Mouse (Mus musculus) CH12.LX (cell line): ENCODE results near the gene Pou3f1. TPM values are rescaled to one million over a fixed set of nuclear protein-coding genes. Genes with fewer than 3 reads are reported as not detected.

Source experiments
- DNase-seq: peaks from one replicate; pipeline ENCODE4 v3.0.0-alpha.2; 2013; ENCODE audit errors: extremely low read depth
- H3K27ac ChIP-seq: 2 replicates; pipeline ENCODE4 v1.5.1; 2012; ENCODE audit warnings: low read depth, mild to moderate bottlenecking, control low read depth, moderate library complexity; ENCODE audit not compliant: insufficient read depth
- H3K27me3 ChIP-seq: replicated peaks from 2 replicates; pipeline ENCODE3; 2012; ENCODE audit warnings: inconsistent platforms
- H3K36me3 ChIP-seq, 2 experiments: replicated peaks in 1 of 2; 2 replicates each; pipeline versions ENCODE3 to v1.6.1; 2012; ENCODE audit warnings: inconsistent platforms in 1 of 2, low read length in 1 of 2, mild to moderate bottlenecking in 1 of 2, mixed read lengths in 1 of 2, moderate library complexity in 1 of 2; ENCODE audit not compliant: control insufficient read depth in 1 of 2, insufficient read depth in 1 of 2
- H3K4me1 ChIP-seq, 2 experiments: 2 replicates each; pipeline ENCODE4 v1.6.1; 2012; ENCODE audit warnings: inconsistent platforms in 1 of 2, moderate library complexity in 1 of 2; ENCODE audit not compliant: insufficient read depth in 2 of 2, control insufficient read depth in 1 of 2
- H3K4me2 ChIP-seq: 2 replicates; pipeline ENCODE4 v1.6.1; 2012; ENCODE audit warnings: low read depth, mild to moderate bottlenecking, control low read depth; ENCODE audit not compliant: poor library complexity, insufficient read depth, severe bottlenecking
- H3K4me3 ChIP-seq, 3 experiments: fragments of 150-350 bp in 1 of 3; sonication (generic) in 1 of 3; replicated peaks in 1 of 3; 2 replicates each; pipeline versions ENCODE3 to v1.5.1; 2011 to 2012; ENCODE audit warnings: low read depth in 2 of 3, low read length in 2 of 3, mild to moderate bottlenecking in 2 of 3, moderate library complexity in 2 of 3, control low read depth in 1 of 3, improper control_type of control experiment in 1 of 3, inconsistent platforms in 1 of 3, mixed read lengths in 1 of 3; ENCODE audit not compliant: poor library complexity in 1 of 3
- H3K79me2 ChIP-seq: replicated peaks from 2 replicates; pipeline ENCODE4 v1.6.1; 2012; ENCODE audit warnings: mild to moderate bottlenecking, moderate library complexity; ENCODE audit not compliant: control insufficient read depth, poor library complexity, insufficient read depth, severe bottlenecking; ENCODE audit errors: extremely low read depth
- H3K9ac ChIP-seq: 2 replicates; pipeline ENCODE4 v1.6.1; 2012; ENCODE audit warnings: low read depth, mild to moderate bottlenecking, control low read depth, moderate library complexity; ENCODE audit not compliant: insufficient read depth
- H3K9me3 ChIP-seq: replicated peaks from 2 replicates; pipeline ENCODE3; 2012; ENCODE audit warnings: low read length, inconsistent platforms, mixed read lengths
- BHLHE40 ChIP-seq: IDR thresholded peaks from 2 replicates; pipeline ENCODE4 v1.6.1; 2011; ENCODE audit warnings: mild to moderate bottlenecking, low read depth, low read length, improper control_type of control experiment
- CHD1 ChIP-seq: IDR thresholded peaks from 2 replicates; pipeline ENCODE4 v1.6.1; 2012; ENCODE audit warnings: low read depth, low read length, improper control_type of control experiment, inconsistent platforms
- CHD2 ChIP-seq: IDR thresholded peaks from 2 replicates; pipeline ENCODE4 v1.6.1; 2011; ENCODE audit warnings: low read length, improper control_type of control experiment
- CTCF ChIP-seq, 2 experiments: IDR thresholded peaks in 1 of 2; conservative IDR thresholded peaks in 1 of 2; 2 replicates each; pipeline ENCODE4 v1.5.1; 2011 to 2012; ENCODE audit warnings: low read depth in 2 of 2, low read length in 2 of 2, improper control_type of control experiment in 1 of 2, inconsistent platforms in 1 of 2, mild to moderate bottlenecking in 1 of 2, moderate library complexity in 1 of 2
- ELF1 ChIP-seq: IDR thresholded peaks from 2 replicates; pipeline ENCODE4 v1.6.1; 2014; ENCODE audit warnings: low read depth, mild to moderate bottlenecking, inconsistent platforms, low read length, improper control_type of control experiment
- EP300 ChIP-seq: IDR thresholded peaks from 2 replicates; pipeline ENCODE4 v1.6.1; 2011; ENCODE audit warnings: low read length, improper control_type of control experiment
- ETS1 ChIP-seq: conservative IDR thresholded peaks from 2 replicates; pipeline ENCODE4 v1.6.1; 2012; ENCODE audit warnings: low read depth, mild to moderate bottlenecking, inconsistent platforms, low read length, improper control_type of control experiment, moderate library complexity
- GABPA ChIP-seq: IDR thresholded peaks from 2 replicates; pipeline ENCODE4 v1.6.1; 2012; ENCODE audit warnings: low read depth, low read length, improper control_type of control experiment, inconsistent platforms; ENCODE audit not compliant: insufficient replicate concordance
- IRF4 ChIP-seq: IDR thresholded peaks from 2 replicates; pipeline ENCODE4 v1.6.1; 2014; ENCODE audit warnings: low read depth, mild to moderate bottlenecking, inconsistent platforms, low read length, improper control_type of control experiment
- JUN ChIP-seq: IDR thresholded peaks from 2 replicates; pipeline ENCODE4 v1.6.1; 2011; ENCODE audit warnings: low read depth, mild to moderate bottlenecking, low read length, improper control_type of control experiment, moderate library complexity; ENCODE audit not compliant: insufficient read depth
- JUND ChIP-seq: conservative IDR thresholded peaks from 2 replicates; pipeline ENCODE4 v1.6.1; 2011; ENCODE audit warnings: low read depth, low read length, improper control_type of control experiment
- KAT2A ChIP-seq: IDR thresholded peaks from 2 replicates; pipeline ENCODE4 v1.6.1; 2012; ENCODE audit warnings: low read length, improper control_type of control experiment, inconsistent platforms; ENCODE audit not compliant: insufficient replicate concordance
- MAFK ChIP-seq: IDR thresholded peaks from 2 replicates; pipeline ENCODE4 v1.6.1; 2011; ENCODE audit warnings: low read length, improper control_type of control experiment; ENCODE audit not compliant: insufficient replicate concordance
- MAZ ChIP-seq: IDR thresholded peaks from 2 replicates; pipeline ENCODE4 v1.6.1; 2012; ENCODE audit warnings: low read depth, mild to moderate bottlenecking, inconsistent platforms, low read length, improper control_type of control experiment, moderate library complexity
- MEF2A ChIP-seq: IDR thresholded peaks from 2 replicates; pipeline ENCODE4 v1.6.1; 2014; ENCODE audit warnings: low read depth, mild to moderate bottlenecking, inconsistent platforms, low read length, improper control_type of control experiment, borderline replicate concordance
- POLR2A ChIP-seq: IDR thresholded peaks from 2 replicates; pipeline ENCODE4 v1.6.1; 2011; ENCODE audit warnings: low read depth, mild to moderate bottlenecking, improper control_type of control experiment, low read length
- RCOR1 ChIP-seq: conservative IDR thresholded peaks from 2 replicates; pipeline ENCODE4 v1.6.1; 2012; ENCODE audit warnings: low read depth, mild to moderate bottlenecking, inconsistent platforms, low read length, improper control_type of control experiment
- SIN3A ChIP-seq: IDR thresholded peaks from 2 replicates; pipeline ENCODE4 v1.6.1; 2012; ENCODE audit warnings: low read length, improper control_type of control experiment, inconsistent platforms
- SMC3 ChIP-seq: IDR thresholded peaks from 2 replicates; pipeline ENCODE4 v1.6.1; 2011; ENCODE audit warnings: low read depth, low read length, improper control_type of control experiment
- TBP ChIP-seq: conservative IDR thresholded peaks from 2 replicates; pipeline ENCODE4 v1.6.1; 2011; ENCODE audit warnings: low read depth, low read length, improper control_type of control experiment
- TCF12 ChIP-seq: IDR thresholded peaks from 2 replicates; pipeline ENCODE4 v1.6.1; 2014; ENCODE audit warnings: low read depth, mild to moderate bottlenecking, inconsistent platforms, low read length, improper control_type of control experiment
- UBTF ChIP-seq: IDR thresholded peaks from 2 replicates; pipeline ENCODE4 v1.6.1; 2012; ENCODE audit warnings: low read depth, mild to moderate bottlenecking, inconsistent platforms, low read length, improper control_type of control experiment, moderate library complexity
- USF1 ChIP-seq: IDR thresholded peaks from 2 replicates; pipeline ENCODE4 v1.6.1; 2014; ENCODE audit warnings: low read depth, mild to moderate bottlenecking, inconsistent platforms, low read length, improper control_type of control experiment
- USF2 ChIP-seq: conservative IDR thresholded peaks from 2 replicates; pipeline ENCODE4 v1.6.1; 2011; ENCODE audit warnings: low read depth, low read length, improper control_type of control experiment
- ZC3H11A ChIP-seq: IDR thresholded peaks from 2 replicates; pipeline ENCODE4 v1.6.1; 2012; ENCODE audit warnings: low read depth, mild to moderate bottlenecking, inconsistent platforms, low read length, improper control_type of control experiment
- ZKSCAN1 ChIP-seq: IDR thresholded peaks from 2 replicates; pipeline ENCODE4 v1.6.1; 2012; ENCODE audit warnings: low read depth, inconsistent platforms, low read length, improper control_type of control experiment, borderline replicate concordance
- ZNF384 ChIP-seq: IDR thresholded peaks from 2 replicates; pipeline ENCODE4 v1.6.1; 2012; ENCODE audit warnings: low read depth, low read length, improper control_type of control experiment, inconsistent platforms
- dilution Hi-C: fragments of 300-500 bp; cut with MboI; formaldehyde crosslinking; loops from 2 replicates; pipeline ENCODE4 v1.14.3; 2020; ENCODE audit warnings: low sequenced_read_pairs; ENCODE audit not compliant: extremely low pct_unique_long_range_greater_than_20kb, extremely low pct_ligation_motif_present
- in situ Hi-C: fragments of 300-500 bp; cut with MboI; formaldehyde crosslinking; loops from 3 replicates; pipeline ENCODE4 v1.14.3; 2019; ENCODE audit warnings: low sequenced_read_pairs, low pct_ligation_motif_present, low pct_unique_long_range_greater_than_20kb, mixed read lengths
- polyA plus RNA-seq: library from polyadenylated mRNA; unstranded; fragments of >175 nt; gene quantifications from 2 replicates; pipeline ENCODE4 v1.2.1, GENCODE M21; 2012; ENCODE audit warnings: low read depth; ENCODE audit not compliant: insufficient read length
- total RNA-seq, 2 experiments: library from RNA; depleted of rRNA; stranded (reverse); fragments of 300-350 nt in 1 of 2; fragments of >200 nt in 1 of 2; gene quantifications; 2 replicates each; pipeline ENCODE4 v1.2.3; 2012 to 2014

Gene Pou3f1
- total and polyA plus RNA-seq, 3 experiments = not detected

DNA sequence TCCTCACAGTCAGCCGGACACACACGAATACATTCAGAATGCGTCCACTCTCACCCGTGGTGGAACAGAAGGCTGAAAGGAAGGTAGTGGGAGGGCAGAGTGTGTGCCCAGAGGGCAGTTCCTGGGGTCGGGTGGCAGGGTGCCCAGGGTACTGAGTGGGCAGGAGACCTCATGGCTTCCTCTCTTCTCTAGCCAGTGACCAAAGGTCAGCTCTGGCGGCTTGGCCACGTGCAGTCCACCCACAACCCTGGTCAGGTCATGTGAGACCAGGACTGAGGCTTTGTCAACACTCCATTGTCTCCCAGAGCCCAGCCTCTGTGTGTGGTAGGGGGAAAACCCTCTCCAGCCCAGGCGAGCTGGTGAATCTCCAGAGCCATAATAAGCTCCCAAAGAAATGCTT, 13.6 kb downstream of the Pou3f1 start:
- H3K27me3 ChIP-seq = peaks cover 24% of the 10 kb centered on the region
- H3K4me1 ChIP-seq = peaks cover 14 to 36% of the 10 kb centered on the region in 2 experiments
- in situ Hi-C loops = loop anchor here (10.0 kb wide), 2 partner anchors 445 to 725 kb away; no protein-coding TSS in a partner anchor
- no peak overlapping the region for H3K27ac ChIP-seq
- H3K79me2 ChIP-seq = no peaks in the 10 kb centered on the region
- peaks cover 0 to 9% of the 10 kb centered on the region in 2 experiments for H3K36me3 ChIP-seq
- no peak overlapping the region for H3K4me2 ChIP-seq
- H3K4me3 ChIP-seq = no peak overlapping the region
- H3K9ac ChIP-seq = no peak overlapping the region
- dilution Hi-C loops = no loop called here
- no peaks in the 10 kb centered on the region for H3K9me3 ChIP-seq
- TF ChIP-seq POLR2A = no peak
- TF ChIP-seq CHD2 = no peak
- peak; percentile 21; the same call in 1 of the 2 replicates for TF ChIP-seq BHLHE40
- no peak for TF ChIP-seq SIN3A
- TF ChIP-seq, all 38 proteins: peak for 1
- DNase-seq = no peak

DNA sequence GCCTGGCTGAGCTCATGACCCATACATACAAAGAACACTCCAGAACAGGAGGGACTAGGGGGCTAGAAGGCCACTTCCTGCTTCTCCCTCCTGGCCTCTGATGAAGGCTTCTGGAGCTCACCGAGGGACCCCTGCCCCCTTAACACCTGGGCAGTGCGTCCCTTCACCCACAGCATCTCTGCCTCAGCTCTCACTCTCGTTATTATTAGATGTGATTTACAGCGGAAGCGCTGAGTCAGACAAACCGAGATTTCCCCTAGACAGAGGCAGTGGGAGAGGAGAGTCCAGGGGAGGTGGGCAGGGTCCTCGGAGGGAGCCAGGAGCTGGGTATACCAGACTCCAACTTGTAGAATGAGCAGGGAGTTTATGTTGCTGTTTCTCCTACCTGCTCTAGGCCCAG, 15.0 kb downstream of the Pou3f1 start:
- Histone ChIP-seq H3K79me2 (no peaks in the 10 kb centered on the region), H3K9me3 (no peaks in the 10 kb centered on the region)
- TF ChIP-seq UBTF (no peak), MEF2A (no peak; the same call in 1 of the 2 replicates), CTCF (conservative IDR thresholded peaks at IDR 0.05 in 1 of 2, IDR thresholded peaks at IDR 0.05 in 1 of 2; ENCODE audit: low read depth in 2 of 2, low read length in 2 of 2) (no peak), MAFK (peak; percentile 82), TCF12 (peak; percentile 75), RCOR1 (0 out of 2 replicates have a peak, but pooled peaks have one; percentile 27), GABPA (no peak), EP300 (peak; percentile 64; the same call in 1 of the 2 replicates), USF2 (no peak), USF1 (no peak), SIN3A (no peak), MAZ (no peak), TBP (no peak), KAT2A (no peak), CHD2 (peak; percentile 59; the same call in 1 of the 2 replicates), ZNF384 (no peak), ZKSCAN1 (no peak), ELF1 (peak; percentile 46), ETS1 (peak; percentile 44), CHD1 (no peak), JUN (no peak), ZC3H11A (no peak), SMC3 (no peak), JUND (peak; percentile 21; the same call in 1 of the 2 replicates), IRF4 (peak; percentile 84)
- TF ChIP-seq, all 38 proteins: peak for 9
- no peak overlapping the region for H3K4me3 ChIP-seq
- H3K4me2 ChIP-seq = peak overlapping the region; percentile 46
- H3K27me3 ChIP-seq = peaks cover 14% of the 10 kb centered on the region
- peaks cover 5 to 19% of the 10 kb centered on the region in 2 experiments for H3K36me3 ChIP-seq
- H3K9ac ChIP-seq = no peak overlapping the region
- no peak overlapping the region for H3K27ac ChIP-seq
- peaks cover 14 to 36% of the 10 kb centered on the region in 2 experiments for H3K4me1 ChIP-seq
- dilution Hi-C loops = no loop called here
- DNase-seq = no peak
- in situ Hi-C loops = loop anchor here (10.0 kb wide), 2 partner anchors 447 to 727 kb away; no protein-coding TSS in a partner anchor
